Mouse (Mus musculus): ENCODE data around the gene Ndufs3.
"Not testable (repeated sequence)": the region's sequence is repeated elsewhere in the genome, so short reads cannot be mapped to it uniquely, and the experiment has no call there.

Gene Ndufs3

DNA sequence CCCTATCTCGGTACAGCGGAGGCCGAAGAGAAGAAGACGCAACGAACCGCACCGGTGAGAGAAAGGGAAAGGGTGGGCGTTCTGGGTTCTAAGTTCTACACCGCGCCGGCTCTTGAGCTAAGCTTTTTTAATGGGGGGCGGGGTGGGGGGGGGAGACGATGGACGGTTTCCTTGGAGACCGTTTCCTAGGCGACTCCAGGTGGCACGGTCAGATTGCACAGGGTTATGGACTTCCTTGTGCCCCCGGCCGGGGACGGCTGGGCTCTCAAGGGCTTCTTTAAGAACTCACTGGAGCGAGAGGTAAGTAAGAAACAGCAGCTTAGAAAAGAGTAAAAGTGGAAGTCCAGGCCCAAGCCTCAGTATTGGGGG lies 213 bp upstream of the Ndufs3 start:
- peak; percentile 76 for DNase-seq

- no peak for DNase-seq
Observed at GRCm38 (mm10) chr2:90903398-90903797, 1.2 kb downstream of the Ndufs3 start.

- DNase-seq = not testable (repeated sequence)
Observed at GRCm38 (mm10) chr2:90894299-90894677, 10.3 kb downstream of the Ndufs3 start.

DNA sequence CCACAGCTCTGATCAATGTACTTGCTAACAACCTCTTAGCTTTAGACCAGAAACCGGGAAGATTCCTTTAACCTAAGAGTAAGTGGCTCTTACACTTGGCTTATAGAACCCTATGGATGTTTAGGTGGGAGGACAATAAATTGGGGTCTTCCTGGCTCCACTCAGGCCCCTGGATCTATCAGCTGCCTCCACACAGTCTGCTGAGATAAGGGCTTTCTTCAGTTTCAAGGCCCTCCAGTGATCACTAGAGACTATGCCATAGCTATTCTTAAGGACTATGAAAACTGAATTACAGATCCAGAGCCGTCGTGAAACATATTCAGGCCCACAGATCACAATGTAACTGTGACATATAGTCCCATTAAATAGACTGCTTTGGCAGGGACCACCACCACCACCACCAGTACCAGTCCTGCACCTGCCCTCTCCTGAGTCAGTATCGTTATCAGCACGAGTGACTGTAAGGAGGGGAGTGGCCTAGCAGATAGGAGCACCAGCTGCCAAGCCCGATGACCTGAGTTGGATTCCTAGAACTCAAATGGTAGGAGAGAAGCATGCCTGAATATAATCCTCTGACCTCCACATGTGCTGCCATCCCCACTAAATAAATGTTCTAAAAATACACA lies 10.8 kb downstream of the Ndufs3 start:
- DNase-seq = no peak

- peak; percentile 84 for DNase-seq
Observed at GRCm38 (mm10) chr2:90889550-90890548, 14.8 kb downstream of the Ndufs3 start.

DNA sequence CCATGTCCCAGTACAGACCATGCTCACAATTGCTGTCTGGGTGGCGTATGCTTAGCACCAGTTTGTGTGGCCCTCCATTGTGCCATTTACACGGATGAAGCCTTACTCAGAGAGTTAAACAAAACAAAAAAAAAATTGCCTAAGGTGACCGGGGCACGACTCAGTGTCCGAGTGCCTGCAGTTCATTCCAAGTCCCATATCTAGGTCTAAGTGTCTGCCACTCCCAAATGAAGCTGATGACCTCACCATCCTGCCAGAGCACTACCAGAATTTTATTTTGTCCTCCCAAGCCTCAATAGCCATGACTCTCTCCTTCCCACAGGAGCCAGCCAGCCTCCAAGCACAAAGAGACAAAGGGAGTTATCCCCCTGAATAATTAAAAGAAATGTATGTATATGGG lies 17.0 kb downstream of the Ndufs3 start:
- DNase-seq = no peak

GRCm38 (mm10) chr2:90886436-90886835 lies 18.2 kb downstream of the Ndufs3 start:
- DNase-seq = no peak

- peak; percentile 61 for DNase-seq
Observed at GRCm38 (mm10) chr2:90885218-90886041, 19.2 kb downstream of the Ndufs3 start, which contains the start of gene C1qtnf4. C1qtnf4 (plus strand) TSS chr2:90885860.

DNA sequence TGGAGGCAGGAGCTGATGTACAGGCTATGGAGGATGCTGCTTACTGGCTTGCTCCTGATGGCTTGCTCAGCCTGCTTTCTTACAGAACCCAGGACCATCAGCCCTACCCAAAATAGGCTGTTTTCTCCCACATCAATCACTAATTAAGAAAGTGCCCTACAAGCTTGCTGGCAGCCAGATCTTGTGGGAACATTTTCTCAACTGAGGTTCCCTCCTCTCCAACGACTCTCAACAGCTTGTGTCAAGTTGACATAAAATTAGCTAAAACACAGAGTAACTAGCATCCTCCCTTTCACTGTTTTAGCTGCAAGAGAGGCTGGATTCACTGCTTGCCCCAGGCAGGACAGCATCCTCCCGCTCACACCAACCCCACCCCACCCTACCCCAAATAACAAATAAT lies 22.8 kb downstream of the Ndufs3 start:
- no peak for DNase-seq

GRCm38 (mm10) chr2:90880144-90880785 lies 24.4 kb downstream of the Ndufs3 start:
- no peak for DNase-seq

- DNase-seq = no peak
Observed at GRCm38 (mm10) chr2:90879419-90879818, 25.2 kb downstream of the Ndufs3 start.

DNA sequence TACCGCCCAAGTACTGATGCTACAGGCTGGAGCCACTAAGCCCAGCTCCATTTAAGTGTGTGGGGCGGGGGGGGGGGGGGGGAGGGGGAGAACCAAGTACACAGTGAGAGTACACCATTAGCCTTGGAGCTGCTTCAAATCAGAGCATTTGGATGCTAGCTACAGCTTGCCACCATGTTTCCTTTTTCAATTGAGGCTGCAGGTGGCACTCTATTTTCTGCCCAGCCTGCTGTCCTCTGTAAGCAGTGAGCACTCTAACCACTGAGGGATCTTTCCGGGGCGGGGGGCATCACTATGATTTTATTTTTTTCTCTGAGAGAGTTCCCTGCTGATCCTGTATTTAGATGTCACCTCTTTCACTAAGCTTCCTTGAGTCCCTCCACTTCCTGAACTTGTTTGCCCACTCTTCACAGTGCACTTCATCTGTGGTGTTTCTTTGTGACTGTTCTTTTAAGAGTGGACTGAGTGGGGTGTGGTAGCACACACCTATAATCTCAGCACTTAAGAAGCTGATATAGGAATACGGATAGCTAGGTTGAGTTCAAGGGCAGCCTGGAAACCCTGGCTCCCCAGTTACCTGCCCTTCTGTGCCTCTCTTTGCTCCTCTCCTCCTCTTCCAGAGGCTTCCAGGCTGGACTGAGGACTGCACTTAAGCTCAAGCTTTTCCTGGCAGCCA lies 26.9 kb downstream of the Ndufs3 start:
- no peak for DNase-seq

DNA sequence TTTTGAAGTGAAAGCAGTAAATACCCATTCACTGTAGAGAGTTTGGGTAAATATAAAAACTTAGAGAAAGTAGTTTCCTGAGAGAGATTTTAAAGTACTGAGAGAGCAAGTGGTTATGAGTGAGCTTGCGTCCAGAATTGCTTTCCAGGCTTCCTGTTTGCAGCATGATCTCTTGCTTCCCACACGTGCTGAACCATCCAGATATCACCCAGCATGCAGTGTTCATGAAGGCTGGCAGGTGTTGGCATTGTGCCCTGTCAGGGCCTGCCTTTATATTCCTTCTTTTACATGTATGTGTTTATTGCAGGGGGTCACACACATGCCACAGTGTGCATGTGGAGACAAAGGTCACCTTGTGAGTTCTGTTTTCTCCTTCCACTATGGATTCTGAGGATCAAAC lies 29.4 kb downstream of the Ndufs3 start:
- DNase-seq = no peak

- DNase-seq = no peak
Observed at GRCm38 (mm10) chr2:90874025-90874424, 30.6 kb downstream of the Ndufs3 start.

- DNase-seq = no peak
Observed at GRCm38 (mm10) chr2:90871180-90871961, 33.3 kb downstream of the Ndufs3 start.

DNA sequence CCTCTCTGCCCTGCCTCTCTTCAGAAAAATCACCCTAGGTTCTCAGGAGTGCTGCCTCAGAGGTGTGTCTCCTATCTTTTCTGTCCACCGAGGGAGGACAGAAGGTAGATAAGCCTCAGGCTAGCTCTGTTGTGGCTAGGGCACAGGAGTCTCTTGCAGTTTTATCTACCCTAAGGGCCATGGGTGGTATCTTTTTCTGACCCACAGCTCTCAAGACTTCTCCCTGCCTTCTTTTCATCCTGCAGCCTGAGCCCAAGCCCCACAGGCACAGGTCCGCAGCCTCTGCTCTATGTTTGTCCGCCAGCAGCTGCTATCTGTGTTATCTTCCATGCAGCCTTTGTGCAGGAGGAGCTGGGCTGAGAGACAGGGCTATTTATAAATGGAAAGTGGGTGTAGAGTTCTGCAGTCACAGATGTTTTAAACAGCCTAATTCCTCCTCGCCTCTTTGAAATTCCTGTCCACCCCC lies 34.5 kb downstream of the Ndufs3 start:
- peak; percentile 28 for DNase-seq

GRCm38 (mm10) chr2:90866524-90866923 lies 38.1 kb downstream of the Ndufs3 start:
- peak; percentile 89 for DNase-seq

DNA sequence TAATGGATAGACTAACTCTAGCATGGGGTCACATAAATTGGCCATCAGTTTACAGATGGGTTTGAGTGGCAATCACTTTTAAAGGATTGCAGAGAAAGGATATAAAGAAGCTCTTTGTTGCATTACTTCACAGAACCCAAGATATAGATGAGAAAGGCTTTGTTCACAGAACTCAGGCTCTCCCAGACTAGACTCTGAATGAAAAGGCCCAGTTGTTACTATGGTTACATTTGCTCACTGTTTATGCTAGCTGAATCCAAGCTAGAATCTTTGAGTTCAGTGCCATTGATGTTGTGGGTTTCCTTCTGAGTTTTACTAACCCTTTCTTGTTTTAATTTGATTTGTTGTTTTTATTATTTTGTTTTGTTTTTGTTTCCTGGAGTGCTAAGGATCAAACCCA lies 40.4 kb downstream of the Ndufs3 start:
- no peak for DNase-seq

- DNase-seq = no peak
Observed at GRCm38 (mm10) chr2:90861486-90861885, 43.1 kb downstream of the Ndufs3 start.

DNA sequence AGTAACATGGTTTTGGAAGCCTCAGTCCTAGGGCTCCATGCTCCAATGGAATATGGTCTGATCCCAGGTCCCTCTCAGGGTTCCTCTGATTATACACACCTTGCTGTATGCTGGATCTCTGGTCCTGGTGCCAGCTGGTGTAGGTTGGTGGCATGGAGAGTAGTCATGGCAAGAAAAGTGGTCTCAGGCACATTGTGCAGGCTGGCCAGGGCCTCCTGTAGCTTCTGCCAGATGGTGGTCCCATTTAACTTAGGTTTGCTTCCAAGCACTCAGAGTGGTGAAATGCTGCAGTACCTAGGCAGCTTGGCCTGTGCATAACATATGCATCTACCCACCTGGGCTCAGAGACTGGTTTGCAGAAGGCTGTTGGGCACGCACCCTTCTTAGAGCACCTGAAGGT lies 54.2 kb downstream of the Ndufs3 start:
- no peak for DNase-seq

- no peak for DNase-seq
Observed at GRCm38 (mm10) chr2:90848331-90848730, 56.3 kb downstream of the Ndufs3 start.
